Mouse (Mus musculus) B cell, adult 2 months (primary cell): ENCODE data around the gene Daam1.

ENCODE experiments used
- DNase-seq, 2 experiments: peaks; one replicate each; pipeline ENCODE4 v3.0.0; 2022

Daam1 gene

DNA sequence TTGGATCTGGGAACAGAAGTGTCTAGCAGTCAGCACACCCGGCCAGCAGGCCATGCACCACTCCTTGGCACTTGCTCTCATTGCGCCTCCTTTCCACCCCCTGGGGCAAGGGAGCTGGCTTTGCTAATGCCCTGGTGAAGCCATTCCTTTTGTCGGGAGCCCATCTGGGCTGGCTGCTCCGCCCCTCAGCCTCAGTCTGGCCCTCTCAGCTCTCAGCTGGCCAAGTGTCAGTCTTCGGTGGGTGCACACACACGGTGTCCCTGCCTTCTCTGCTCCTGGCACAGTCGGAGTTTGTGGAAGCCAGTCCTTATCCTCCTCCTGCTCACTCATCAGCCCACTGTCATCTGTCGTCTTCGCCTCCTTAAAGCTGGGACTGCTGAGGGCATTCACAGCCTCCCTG lies 142.7 kb downstream of the Daam1 start:
- no peak for DNase-seq

DNA sequence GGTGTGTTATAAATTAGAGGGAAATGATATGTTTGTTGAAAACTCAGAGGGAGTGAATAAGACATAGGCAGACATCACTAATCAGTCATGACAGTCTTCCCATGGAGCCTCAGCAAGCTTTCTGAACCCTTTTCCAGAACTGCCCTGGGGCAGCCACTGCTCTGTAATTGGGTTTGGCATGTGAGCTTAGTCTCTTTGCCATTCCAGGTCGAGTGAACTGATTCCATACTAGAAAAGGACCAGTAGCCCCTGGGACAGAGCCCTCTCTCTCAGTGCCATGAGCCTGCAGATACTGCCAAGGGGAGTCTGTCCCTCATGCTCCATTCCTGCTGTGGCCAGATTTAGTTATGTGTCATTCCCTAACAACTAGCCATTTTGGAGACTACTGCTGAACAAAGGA lies 144.7 kb downstream of the Daam1 start:
- DNase-seq = no peak

DNA sequence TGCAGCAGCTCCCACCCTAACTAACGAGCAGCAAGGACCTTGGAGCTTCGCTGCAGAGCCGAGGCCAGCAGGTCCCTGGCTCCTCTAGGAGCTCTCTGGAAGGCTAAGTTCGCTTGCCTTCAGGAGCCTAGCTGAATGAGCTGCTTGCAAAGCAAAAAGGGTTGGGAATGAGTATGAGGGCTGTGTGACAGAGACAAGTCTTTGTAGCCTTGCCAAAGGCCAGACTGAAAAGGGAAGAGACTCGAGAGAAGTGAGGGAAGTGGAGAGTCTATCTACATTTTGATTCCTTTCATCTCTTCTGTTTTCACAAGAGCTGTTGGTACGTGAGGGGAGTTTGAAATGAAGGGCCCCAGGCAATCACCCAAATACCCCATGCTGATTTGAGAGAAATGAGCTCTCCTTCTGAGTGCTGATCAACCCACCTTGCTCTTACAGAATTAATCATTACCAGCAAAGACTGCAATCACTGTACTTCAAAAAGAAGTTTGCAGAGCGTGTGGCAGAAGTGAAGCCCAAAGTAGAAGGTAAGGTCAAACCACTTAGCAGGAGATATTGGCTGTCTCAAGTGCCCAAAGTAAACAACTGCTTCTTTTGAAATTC lies 145.6 kb downstream of the Daam1 start:
- no peak for DNase-seq

DNA sequence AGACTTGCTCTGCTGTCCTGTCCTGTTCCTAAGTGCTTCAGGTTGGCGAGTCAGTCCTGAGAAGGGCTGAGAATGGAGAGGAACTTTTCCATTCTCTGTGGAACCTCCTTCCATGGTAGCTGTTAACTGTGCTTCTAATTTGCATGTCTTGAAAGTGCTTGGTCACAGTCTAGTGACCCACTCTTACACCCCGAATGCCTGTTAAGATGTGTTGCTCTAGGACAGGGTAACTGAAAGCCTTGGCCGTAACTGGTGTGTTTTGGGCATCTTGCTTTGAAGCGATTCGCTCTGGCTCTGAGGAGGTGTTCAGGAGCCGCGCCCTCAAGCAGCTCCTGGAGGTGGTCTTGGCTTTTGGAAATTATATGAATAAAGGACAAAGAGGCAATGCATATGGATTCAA lies 146.5 kb downstream of the Daam1 start:
- DNase-seq = no peak

DNA sequence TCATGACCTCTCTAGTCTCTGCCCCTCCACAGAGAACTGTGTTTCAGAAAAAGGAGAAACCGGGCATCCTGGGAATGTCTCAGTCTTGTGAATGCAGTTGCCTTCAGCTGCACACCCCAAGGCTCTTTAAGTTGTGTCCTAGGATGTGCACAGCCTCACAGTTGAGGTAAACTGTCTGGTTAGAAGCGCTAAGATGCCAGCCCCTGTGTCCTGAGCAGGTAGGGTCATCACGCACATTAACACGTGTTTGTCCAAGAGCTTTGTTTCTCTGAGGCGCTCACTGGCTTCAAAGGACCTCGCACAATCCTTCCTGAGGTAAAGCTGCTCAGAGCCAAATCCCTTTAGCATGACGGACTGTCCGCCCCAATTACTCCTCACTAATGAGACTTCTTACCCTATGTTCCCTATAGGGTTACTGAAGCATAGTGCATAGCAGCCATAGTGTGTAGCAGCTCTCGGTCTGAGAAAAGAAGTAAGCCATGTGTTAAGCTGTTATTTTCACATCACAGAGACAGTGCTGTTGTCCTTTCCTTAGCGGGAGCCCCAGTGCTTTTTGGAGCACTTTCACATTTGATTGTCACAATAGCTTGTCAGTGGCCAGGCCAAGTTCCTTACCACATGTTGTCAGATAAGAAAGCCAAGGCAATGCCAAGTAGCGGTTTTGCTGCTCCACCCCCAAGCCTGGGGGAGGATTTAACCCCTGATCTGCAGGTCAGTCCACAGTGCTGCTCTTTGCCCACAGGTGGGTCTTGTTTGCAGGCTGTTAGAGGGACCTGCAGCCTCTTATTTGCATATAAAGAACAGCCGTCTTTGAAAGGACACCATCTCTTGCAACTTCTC lies 147.9 kb downstream of the Daam1 start:
- no peak for DNase-seq

DNA sequence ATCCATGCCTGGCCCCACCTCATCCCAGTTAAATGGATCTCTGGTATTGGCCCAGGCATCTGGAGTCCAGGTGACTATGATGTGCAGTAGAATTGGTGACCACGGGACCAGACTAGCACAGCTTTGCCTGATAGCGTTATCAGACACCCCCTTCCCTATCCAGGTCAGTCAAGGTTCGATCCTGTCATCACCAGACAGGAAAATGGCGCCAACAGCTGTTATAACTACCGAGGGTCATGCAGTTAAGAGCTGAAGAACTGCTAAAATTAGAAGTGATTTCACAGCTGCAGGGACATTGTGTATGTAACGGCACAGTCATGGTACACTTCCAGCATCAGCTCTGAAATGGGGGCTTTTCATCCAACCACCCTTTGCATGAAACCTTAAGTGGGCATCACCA lies 149.3 kb downstream of the Daam1 start:
- no peak for DNase-seq

DNA sequence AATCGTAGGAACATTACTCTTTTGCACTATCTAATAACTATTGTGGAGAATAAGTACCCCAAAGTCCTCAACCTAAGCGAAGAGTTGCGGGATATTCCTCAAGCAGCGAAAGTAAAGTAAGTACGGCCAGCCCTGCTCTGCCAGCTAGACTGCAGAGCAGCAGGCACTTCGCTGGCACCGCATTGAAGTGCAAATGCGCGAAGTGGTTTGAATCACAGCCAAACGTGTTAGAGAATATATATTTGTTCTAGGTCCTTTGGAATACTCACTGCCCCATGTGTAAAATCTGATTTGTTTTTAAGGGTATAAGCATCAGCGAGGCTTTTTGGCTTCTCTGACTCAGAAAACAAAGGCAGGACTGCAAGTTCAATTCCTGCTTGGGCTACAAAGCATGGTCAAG lies 149.9 kb downstream of the Daam1 start:
- DNase-seq = no peak

DNA sequence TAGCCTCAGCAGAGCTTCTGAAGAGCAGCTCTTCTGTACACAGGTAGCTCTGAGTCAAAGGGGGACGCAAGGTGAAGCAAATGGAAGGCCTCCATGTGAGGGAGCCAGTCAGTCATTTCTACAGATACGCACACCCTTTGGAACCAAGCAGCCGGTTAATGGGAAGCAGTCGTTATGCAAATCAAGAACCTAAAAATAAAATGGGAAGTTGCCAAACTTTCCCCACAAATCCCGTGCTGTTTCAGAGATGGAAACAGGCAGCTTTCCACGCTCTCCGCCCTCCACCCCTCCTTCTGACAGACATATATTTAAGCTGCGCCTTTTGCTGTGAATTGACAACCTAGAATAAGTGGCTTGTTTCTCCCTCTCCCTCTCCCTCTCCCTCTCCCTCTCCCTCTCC lies 150.4 kb downstream of the Daam1 start:
- no peak for DNase-seq

DNA sequence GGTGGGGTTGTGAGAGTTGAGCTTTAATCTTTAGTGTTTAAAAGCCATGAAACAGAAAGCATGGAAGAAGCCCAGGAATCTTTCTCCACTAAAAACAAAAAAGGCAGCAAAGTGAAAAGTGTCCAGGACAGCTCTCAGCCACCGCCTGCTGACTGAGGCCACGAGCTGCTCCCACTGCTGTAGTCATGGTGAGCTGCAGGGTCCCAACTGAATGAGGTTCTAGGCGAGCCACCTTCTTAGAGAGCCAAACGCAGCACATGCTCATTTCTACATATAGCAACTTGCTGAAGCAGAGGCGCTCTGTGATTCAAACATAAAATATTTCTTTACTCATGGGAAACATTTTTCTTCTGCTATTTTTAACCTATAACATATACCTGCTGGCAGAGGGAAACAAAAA lies 150.9 kb downstream of the Daam1 start:
- DNase-seq = no peak

DNA sequence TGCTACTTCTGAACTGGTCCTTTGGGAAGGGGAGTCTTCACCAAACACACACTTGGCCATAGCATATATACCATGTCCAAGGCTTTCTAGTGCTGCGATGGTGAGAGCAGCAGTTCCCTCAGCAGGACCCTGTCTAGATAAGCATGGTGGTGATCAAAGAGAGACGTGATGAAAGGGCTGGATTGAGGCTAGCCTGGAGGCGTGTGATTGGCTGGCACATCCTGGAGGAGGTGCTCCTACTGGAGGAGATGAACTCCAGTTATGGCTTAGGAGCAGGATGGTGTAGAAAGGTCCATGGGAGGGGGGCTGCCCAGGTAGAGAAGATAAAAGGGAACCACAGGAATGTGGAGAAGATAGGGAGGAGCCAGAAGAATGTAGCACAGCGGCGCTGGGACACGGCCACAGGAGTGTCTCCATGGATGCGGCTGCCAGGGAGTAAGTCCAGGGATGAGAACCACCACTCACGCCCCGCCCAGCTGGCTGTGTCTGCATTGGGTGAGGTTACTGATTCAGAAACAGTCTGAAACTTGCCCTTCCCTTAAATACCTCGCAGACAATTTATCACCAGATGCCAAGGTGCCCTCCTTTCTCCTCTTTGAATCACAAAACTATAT lies 152.3 kb downstream of the Daam1 start:
- DNase-seq = no peak

DNA sequence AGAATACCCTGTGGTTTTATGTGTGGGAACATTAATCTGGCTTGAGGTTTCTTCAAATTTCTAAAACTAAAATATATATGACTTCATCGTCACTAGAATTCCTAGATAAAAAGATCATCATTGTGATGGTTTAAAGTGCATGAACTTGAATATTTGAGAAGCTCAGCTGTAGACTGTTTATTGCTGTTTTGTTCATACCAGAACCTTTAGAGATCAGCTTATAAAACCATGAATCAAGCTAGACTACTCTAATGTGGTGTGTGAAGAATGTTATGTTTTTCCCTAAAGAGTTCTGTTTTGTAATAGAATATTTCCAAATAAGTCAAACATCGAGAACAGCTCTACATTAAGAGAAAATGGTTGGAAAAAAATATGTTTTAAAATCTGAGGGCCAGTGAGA lies 156.3 kb downstream of the Daam1 start:
- no peak for DNase-seq

DNA sequence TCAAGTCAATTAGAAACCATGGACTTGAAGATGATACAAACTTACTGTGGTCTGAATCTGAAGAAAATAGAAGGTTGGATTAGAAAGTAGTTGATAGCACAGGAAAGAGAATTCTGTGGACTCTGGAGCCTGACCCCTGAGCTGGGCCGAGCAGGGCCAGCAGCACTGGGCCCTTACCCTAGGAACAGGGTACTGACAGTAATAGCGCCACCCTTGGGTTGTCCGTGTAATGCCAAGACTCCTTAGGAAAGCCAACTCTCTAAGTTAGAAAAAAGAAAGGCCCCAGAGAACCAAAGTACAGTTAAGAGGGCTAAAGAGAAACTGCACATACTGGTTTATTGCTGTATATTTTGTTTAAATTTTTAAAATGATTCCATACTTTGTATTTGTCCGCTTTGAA lies 157.0 kb downstream of the Daam1 start:
- no peak for DNase-seq

DNA sequence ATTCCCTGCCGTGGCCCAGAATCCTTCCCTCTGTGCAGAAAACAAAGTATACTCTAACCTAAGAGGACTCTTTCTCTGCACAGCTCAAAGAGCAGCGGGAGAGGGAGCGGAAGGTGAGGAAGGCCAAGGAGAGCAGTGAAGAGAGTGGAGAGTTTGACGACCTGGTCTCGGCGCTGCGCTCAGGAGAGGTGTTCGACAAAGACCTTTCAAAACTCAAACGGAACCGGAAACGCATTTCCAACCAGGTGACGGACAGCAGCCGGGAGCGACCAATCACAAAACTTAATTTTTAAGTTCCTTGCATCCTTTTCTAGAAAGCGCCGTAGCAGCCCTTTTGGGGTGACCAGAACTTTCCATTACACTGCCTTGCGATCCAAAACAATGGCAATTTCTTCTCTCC lies 158.7 kb downstream of the Daam1 start:
- DNase-seq = no peak

DNA sequence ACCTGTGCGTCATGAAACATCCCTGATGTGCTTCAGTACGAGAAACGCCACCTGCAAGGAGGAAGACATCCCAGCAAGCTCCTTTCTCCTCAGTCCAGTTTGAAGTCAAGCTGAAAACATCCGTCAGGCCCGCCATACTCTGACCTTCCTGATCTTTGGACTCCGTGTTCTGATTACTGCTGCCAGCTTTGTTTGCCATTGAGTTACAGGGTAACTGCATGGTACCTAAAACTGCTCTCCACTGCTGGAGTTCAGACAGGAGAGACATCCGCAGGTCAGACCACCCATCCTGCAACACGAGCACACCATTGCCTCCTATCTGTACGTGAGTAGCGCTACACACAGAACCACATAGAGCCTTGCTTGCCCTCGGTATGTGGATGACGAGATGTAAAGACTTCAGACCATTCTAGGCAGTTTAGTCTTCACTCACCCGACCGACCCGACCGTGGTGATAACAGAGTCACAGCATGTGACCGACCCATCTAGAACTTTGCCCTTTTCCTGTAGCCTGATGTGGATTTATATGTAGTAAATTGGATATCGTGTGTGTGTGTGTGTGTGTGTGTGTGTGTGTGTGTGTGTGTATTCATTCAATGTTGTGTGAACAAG lies 161.8 kb downstream of the Daam1 start:
- no peak for DNase-seq

DNA sequence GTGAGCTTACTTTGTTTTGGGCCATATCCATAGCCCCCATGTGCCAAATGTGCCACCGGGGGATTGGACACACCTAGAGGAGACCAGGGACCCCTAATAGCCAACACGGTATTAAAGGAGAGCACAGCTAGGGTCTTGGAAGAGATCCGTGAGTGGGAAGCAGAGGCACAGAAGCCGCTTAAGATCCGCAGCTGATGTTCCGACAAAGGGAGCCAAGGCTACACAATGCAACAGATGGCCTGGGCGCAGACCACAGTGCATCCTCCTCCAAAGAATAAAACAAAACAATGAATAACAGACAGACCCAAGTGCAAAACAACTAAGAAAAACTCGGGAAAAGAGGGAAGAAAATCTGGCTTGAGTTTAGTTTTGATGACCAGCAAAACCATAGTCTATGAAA lies 165.0 kb downstream of the Daam1 start:
- DNase-seq = no peak

DNA sequence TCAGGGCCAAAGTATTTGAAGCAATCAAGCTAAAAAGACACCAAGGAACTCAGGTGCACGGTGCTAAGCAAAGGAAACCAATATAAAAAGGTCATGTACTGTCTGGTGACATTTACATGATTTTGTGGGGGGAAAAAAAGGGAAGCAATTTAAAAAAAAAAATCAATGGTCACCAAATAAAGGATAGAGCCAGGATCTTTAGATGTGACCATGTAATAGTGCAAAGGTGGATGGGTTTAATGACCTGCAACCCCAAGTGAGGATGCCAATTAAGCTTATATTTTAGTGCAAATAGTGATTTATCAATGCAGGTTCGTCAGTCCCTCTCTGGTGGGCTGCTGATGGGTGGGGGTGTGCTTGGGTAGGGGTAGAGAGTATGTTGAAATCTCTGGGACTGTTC lies 166.0 kb downstream of the Daam1 start:
- DNase-seq = no peak

DNA sequence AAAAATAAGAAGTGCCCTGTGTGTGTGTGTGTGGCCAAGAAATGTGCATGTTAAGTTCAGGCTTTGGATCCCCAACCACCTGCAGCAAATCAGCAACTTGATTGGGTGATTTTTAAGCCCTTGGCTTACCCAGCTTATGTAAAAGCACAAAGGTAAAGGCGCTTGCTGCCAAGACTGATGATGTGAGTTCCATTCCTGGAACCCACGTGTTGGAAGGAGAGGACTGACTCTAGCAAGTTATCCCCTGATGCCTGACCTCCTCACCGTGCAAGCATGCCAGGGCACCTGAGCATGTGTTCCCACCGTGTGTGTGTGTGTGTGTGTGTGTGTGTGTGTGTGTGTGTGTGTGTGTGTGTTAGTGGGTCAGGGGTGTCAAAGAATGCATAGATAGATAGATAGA lies 166.5 kb downstream of the Daam1 start:
- no peak for DNase-seq

DNA sequence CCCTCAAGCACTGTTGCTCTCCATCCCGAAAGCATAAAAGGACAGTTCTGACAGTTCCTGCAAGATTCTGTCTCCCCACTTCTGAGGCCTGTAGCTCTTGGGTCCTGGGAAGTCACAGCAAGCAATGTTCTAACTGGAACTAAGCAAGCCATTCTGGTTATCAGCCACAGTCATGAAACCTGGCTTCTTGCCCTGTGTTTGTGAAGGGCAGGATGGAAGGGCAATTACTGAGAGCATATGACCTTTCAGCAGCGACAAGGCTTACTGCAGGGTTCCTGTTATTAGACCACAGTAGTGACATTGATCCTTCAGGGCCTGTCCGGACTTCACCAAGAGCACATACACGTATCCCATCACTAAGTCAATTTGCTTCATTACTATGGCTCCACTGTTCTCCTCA lies 167.8 kb downstream of the Daam1 start:
- DNase-seq = no peak

DNA sequence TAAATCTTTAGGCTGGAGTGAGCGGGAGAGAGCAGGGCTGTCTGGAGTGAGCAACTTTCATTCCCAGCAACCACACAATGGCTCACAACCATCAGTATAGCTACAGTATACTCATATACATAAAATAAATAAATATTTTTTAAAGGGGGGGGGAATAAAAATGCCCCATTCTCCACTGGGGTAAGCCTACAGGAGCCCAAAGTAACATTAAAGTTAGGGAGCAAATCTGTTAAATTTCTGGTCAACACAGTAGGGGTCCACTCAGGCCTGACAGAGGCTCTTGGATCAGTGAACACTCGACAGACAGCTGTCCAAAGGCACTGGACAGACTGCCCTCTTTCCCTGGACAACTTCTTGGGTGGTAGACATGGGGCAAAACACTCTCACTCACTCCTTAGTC lies 168.8 kb downstream of the Daam1 start:
- no peak for DNase-seq

DNA sequence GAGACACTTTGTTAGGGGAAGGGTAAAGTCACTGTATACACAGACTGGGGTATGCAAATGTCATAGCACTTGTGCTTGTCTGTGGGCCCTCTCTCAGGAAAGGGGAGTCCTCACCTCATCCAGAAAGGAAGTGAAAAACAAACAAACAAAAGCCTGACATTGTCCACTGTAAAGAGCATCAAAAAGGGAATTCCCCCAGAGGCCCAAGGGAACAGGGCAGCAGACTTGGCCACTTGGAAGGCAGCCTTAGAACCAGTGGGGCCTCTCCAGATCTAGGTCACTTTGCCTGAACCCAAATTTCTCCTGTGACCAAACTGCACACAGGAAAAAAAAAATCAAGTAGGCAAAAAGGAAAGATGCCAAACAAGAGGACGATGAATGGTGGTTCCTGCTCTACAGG lies 170.9 kb downstream of the Daam1 start:
- no peak for DNase-seq

DNA sequence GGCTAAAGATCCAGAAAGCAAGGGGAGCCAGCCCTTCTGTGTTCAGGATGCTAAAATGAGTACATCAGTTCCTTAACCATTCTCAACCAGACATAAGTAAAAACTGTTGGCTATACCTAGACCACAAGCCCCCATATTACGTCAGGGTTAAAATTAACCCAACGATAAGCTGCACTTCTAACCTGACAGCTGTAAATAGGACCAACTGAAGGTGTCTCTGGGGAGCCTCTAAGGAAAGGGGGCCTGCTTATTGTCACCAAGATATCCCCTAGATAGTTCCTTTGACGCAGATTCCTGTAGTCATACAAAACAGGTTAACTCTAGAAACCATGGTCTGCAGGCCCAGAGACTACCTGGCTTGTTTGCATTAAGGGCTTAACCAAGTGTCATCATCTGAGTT lies 174.4 kb downstream of the Daam1 start:
- DNase-seq = no peak

DNA sequence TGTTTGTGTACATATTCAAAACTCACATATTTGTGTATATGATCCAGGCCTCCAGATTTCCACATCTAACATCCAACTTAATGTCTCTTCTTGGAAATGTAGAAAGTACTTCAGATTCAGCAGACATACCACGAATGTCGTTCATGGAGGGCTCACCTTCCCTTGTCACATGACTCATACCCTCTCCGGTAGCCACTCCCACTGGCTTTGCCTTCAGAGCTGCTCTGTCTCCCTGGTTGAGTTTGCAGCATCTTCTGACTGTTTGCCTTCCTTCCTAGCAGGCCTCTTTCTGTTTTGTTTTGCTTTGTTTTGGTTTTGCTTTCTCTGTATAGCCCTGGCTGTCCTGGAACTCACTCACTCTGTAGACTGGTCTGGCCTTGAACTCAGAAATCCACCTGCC lies 176.8 kb downstream of the Daam1 start:
- no peak for DNase-seq

DNA sequence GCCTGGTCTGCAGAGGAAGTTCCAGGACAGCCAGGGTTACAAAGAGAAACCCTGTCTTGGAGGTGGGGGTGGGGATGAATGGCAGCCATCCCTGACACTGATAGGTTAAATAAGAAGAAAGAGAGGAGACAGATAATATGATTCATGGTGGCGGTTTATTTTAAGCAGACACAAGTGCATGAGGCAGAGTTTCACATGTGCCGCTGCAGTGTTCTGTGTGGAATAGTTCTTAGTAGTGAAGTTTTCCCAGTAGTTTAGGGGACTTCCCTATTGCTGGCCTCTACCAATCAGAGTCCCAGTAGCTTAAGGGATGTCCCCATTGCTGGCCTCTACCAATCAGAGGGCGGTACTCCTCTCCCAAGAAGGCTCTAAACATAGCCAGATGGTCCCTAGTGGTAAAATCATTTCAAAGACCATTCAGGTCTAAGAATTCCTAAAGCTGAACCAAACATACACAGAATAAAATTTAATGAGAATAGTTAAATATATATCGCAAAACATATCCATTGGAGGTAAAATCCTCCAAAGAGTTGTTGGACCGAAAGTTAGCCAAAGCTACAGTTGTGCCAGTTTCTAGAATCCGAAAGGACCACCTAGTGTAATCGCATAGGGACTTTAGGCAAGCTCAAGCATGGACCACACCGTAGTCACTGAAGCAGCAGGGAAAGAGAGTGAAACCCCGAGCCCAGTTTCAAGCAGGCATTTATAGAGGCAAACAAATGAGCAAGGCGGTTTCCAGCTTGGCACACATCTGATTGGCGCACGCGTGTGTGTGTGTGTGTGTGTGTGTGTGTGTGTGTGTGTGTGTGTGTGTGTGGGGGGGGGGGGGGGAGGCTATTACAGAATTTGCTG lies 178.4 kb downstream of the Daam1 start:
- no peak for DNase-seq
